Mouse (Mus musculus): ENCODE data around the gene Gm9376.
A peak's percentile ranks its signal among the peaks of the same experiment; 100 is the strongest.

Gm9376 gene

DNA sequence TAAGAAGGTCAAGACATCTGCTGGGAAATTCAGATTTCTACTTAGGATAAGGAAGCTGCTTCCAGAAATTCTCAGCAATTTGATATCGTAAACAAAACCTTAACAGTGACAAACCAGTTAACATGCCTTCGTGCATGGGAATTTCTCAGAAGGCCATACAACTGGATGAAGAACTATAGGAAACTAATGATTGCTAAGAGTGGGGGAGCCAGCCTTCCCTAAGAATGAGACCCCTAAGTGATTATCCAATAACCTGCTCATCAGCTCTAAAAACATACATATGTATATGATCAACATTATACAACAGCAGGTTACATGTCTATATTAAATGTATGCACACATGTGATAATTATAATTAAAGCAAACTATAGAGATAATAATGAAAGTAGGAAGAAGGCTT is at the start of gene Gm9376:
Gm9376 (plus strand) TSS at position 301 of the 400 bp plus-strand sequence.
- no peak for DNase-seq

DNA sequence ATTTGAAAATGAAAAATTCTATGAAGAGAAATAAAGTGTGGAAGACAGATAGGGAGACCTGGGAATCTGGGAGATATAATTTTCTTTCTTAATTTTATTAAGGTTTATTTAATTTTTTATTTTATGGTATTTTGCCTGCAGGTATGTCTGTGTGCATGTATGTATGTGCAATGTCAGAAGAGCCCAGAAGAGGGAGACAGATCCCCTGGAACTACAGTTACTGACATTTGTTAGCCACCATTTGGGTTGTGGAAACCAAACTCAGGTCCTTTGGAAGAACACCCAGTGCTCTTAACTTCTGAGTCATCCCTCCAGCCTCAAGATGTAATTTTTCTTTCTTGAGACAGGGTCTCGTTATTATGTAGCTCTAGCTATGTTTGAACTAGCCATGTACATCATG is 45.9 kb upstream of the Gm9376 start:
- DNase-seq, result no peak

DNA sequence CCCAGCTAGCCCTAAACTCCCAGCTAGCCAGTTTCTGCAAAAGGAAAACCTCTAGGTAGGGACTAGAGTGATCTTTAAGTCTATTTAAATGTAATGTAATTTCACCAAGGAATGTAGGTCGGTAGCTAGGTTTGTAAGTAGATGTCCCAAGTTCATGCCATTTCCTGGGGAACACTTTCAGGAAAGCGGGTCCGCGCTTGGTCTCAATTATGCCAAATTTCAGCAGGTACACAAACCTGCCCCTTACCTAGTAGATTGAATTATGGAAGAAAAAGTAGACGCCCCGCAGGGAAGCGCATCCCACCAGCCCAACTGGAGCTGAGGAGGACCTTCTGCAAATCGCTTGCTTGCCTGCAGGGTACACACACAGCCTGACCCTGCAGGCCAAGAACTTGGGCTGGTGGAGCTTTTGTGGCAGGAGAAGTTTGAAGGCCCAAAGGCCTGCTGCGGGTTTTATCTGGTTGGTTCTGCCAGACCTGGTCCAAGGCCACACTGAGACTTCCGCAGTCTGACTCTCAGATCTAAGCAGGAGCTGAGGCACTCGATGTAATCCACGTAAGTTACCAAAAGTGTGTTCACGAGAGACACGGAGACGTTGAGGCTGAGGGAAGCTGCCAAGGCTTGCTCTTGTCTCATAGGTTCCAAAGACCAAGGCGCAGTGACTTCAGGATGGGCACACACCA is 41.6 kb upstream of the Gm9376 start:
- DNase-seq, result no peak

DNA sequence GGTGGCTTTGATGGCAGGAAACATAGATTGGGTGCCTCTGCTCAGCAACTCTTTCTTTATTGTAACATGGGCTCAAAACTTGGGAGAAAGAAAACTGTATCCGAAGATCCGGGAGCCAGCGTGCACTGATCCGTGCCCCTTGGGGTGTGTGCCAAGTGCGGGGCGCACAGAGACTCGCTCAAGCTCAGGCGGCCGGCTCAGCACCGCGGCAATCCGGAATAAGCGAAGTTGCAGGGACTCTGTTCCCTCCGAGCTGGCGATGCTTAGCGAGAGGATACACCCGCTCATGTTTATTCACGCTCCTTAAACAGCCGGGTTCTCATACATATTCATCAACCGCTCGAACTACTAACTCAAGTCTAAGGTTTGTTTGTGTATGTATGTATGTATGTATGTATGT is 40.8 kb upstream of the Gm9376 start:
- DNase-seq, result peak in 1 of 2 experiments; percentile 18

- no peak for DNase-seq
Observed at GRCm38 (mm10) chr14:118226471-118227155, 40.1 kb upstream of the Gm9376 start.

GRCm38 (mm10) chr14:118232381-118232970 is 34.3 kb upstream of the Gm9376 start:
- DNase-seq, result no peak

DNA sequence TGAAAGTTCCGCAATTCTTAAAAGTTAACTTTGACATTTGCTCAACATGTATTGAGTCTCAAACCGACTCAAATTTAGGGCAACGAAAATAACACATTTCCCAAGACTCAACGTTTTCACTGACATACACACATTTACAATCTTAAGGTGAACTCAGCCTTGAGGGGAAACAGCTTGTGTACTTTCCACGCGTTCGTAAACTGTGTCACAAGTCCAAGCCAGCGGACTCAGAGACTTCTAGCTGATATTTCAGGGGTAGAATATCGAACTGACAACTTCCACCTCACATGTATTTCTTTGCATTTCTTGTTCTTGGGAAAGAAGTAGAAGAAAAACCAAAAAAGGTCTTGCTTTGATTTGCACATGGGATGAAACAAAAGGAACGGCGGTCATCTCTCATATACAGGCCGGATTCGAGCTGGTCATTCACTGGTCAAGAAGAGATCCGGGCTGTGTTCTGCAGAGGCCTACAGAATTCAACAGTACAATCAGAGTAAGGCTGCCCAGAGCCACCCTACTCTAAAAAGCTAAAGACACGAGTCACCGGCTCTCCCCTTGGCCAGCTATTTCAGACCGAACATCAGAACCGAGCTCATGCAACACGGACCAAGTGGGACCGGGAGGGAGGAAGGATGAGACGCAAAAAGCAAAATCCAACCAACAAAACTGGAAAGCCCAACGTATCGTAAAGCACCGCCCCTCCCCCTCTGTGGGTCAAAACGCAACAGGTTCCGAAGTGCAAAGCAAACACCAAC is 32.8 kb upstream of the Gm9376 start:
- DNase-seq, result no peak

- DNase-seq, result no peak
Observed at GRCm38 (mm10) chr14:118234541-118235210, 32.1 kb upstream of the Gm9376 start.

DNA sequence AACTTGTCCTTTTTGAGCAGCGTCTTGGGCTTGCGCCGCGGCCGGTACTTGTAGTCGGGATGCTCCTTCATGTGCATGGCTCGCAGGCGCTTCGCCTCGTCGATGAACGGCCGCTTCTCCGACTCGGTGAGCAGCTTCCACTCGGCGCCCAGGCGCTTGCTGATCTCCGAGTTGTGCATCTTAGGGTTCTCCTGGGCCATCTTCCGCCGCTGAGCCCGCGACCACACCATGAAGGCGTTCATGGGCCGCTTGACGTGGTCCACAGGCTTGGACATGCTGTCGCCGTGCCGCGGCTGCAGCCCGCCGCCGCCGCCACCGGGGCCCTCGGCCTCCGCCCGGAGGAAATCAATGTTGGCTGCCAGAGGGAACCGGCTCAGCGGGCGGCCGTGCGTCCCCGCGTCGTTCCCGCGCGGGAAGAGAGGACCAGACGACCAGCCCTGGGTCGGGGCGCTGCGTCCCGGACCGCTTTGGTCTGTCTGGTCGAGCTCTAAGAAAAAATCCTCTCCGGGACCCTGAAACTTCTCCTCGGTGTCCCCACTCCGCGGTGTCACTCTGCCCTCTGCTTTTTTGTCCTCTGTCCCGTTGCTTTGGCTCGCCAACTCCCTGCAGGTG is 31.3 kb upstream of the Gm9376 start:
- no peak for DNase-seq

DNA sequence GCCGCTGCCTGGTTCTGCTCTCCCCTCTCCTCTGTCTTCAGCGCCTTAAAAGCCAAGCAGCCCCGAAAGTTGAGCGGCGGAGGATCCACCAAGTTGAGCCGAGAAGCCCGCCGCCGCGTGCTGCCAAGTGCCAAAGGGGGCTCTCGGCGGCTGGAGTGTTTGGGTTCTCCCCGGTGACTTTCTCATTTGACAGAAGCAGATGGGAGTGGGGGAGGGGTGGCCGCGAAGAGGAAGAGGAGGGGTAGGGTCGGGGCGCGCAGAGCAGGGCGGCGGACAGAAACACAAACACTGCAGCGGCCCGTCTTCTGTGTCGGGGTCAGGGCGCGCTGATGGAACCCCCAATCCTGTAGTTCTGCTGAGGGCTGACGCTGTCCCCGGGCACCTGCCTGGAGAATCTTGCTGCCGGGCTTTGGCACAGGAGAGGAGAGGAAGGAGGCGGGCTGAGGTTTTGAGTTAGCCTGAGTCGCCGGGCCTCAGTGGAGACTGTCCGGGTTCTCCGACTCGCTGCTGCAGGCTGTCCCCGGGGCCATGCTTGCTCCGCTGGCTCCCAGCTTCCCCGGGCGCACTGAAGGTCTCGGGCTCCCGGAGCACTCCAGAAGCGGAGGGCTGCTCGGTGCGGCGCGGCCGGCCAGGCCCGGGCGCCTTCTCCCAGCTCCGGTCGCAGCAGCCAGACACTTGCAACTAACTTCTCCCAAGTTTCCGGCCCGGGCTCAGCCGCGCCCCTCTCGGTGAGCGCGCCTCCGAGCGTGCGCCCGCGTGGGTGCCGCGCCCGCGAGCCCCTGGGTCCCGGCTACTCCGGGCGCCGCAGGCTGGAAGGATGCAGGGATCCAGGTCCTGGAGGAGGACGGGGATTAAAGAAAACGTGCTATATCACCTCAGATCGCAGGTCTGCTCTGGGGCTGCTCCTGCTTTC is 30.5 kb upstream of the Gm9376 start:
- no peak for DNase-seq

GRCm38 (mm10) chr14:118236886-118237289 is 29.9 kb upstream of the Gm9376 start, which contains the start of gene Sox21:
TSS of gene Sox21 (minus strand) at chr14:118237030.
- DNase-seq, result peak; percentile 35 to 39

GRCm38 (mm10) chr14:118237786-118238185 is 29.0 kb upstream of the Gm9376 start:
- DNase-seq, result no peak

DNA sequence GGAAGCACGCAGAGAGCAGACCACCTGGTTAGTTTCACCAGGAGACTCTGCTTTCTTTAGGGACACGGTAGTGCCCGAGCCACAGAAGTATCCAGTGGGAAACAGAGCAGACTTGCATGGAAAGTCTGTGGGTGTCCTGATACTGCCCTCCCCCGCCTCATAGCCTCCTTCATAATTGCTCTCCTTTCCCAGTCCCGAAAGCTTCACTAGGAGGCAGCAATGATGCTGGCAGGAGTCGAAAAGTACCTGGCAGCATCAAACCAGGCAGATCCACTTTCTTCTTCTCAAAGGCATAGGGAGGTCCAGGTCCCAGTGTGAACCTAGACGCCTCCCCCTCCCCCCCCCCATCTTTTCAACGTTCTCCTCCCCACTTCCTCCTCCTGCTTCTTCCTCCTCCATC is 27.4 kb upstream of the Gm9376 start:
- DNase-seq, result no peak

- DNase-seq, result no peak
Observed at GRCm38 (mm10) chr14:118241416-118241815, 25.3 kb upstream of the Gm9376 start.

GRCm38 (mm10) chr14:118253381-118253780 is 13.4 kb upstream of the Gm9376 start:
- DNase-seq, result no peak

- no peak for DNase-seq
Observed at GRCm38 (mm10) chr14:118268849-118269248, 2.1 kb downstream of the Gm9376 start.

DNA sequence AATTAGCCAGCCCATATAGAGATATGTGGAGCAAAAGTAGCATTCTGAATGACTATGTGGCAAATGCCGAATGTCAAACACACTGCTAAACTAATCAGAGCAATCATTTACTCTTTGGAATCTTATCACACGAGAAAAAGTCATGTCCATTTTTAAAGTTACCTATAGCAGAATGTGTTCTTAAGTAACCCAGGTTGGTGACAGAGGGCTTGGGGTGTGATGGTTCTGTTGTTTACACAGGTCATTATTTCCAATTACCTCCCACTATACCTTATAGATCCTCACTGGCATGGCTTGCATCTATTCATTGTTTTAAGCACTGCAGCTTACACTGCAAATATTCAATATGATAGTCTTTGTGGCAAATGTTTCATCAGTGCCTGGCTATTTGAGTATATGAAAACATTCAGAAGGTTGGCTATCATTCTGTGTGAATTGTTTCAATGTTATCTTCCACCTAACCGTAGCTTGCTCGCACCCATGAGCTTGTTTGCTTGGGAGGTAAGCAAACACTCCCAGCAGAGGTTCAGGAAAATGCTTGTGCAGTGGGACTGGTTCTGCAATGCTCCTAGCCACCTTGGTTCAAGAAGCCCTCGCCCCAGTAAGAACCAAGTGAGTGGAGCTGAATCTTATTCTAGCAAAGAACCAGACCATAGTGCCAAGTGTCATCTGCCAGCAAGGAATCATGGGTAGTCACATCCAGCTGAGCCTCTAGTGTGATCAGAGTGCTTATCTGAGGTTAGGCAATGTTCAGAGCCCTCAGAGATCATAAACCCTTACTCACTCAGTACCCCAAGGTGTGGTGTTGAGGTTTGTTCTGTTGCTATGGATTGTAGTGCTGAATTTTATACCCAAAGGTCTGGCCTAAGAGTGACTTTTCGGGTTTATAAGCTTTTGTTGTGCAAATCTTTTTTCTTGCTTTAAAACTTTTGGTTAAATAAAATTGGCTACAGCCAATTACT is 6.1 kb downstream of the Gm9376 start:
- no peak for DNase-seq

- no peak for DNase-seq
Observed at GRCm38 (mm10) chr14:118277704-118278498, 11.1 kb downstream of the Gm9376 start.

DNA sequence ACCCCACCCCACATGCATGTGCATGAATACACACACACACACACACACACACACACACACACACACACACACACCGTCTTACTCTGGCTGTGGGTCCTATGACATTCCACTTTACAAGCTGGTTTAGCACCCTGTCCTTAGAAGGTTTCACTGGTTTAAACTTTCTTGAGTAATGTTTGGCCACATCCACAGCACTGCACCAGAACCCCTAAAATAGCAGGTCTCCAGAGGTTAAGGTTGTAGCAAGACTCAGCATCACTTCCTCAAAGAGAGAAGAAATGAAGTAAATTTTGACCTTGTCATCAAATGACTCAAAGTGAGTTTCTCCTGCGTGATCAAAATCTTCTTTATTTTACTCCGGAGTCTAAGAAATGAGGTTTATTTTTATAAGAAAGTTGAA is 15.5 kb downstream of the Gm9376 start:
- no peak for DNase-seq

Data from kidney, adult 8-10 months (tissue).